Mouse (Mus musculus) c-Kit-negative CD71-positive TER-119-positive erythroid progenitor cells, embryonic 14.5 days (primary cell): ENCODE data around the gene H3f3b.
A peak's percentile ranks its signal among the peaks of the same experiment; 100 is the strongest.

ENCODE experiments used
- DNase-seq: peaks from one replicate; pipeline ENCODE4 v3.0.0-alpha.2; 2013; ENCODE audit warnings: low read depth, low spot score

Gene H3f3b

DNA sequence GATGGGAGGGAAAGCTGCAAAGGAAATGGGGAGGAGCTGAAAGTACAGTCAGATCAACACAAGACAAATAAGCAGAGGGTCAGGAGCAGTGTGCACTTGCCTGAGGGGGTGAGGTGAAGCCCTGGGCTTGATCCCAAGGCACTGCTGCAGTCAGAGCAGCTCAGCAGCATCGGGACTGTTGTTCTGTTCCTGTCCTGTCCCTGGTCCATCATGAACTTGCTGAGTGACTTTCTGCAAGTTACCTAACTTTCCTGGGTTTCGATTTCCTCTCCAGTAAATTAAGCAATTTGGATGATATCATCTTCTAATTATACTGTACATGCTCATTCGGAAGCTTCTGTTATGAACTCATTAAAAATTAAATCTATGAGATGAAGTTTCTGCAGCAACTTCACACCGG, at the start of gene H3f3b:
Gene H3f3b (minus strand): TSS at position 207 of the 400 bp plus-strand sequence.
- DNase-seq: no peak

GRCm38 (mm10) chr11:116076836-116077235, 49.1 kb upstream of the H3f3b start:
- DNase-seq: peak; percentile 42

DNA sequence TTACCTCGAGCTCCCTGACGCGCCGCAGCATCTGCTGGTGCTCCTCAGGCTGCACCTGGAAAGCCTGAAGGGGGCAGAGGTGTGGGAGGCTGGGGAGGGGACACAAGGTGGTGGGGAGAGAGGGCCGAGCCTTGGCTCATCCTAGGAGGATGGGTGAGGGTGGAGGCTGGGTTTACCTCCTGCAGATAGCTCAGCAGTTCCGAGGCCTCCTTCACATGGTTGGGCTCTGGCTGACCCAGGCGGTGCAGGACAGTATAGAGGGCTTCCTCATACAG, 48.4 kb upstream of the H3f3b start:
- no peak for DNase-seq

GRCm38 (mm10) chr11:116075539-116076265, 47.9 kb upstream of the H3f3b start:
- DNase-seq: no peak

DNA sequence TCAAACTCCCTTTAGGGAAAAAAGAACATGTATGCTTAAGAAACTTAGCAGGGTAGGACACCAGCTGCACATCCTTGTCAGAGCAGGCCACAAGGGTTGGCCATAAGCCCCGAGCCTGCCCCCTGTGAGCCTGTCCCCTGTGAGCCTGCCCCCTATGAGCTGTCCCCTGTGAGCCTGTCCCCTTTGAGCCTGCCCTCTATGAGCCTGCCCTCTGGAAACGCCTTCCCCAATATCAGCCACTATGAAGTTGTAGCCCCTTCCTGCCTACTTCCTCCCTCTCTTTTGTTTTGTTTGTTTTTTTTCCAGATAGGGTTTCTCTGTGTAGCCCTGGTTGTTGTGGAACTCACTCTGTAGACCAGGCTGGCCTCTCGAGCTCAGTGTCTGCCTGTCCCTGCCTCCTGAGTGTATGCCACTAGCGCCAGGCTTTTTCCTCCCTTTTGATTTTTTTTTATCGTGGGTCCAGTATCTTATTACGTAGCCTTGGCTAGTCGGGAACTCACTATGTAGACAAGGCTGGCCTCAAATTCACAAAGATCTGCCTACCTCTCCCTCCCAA, 46.8 kb upstream of the H3f3b start:
- no peak for DNase-seq

DNA sequence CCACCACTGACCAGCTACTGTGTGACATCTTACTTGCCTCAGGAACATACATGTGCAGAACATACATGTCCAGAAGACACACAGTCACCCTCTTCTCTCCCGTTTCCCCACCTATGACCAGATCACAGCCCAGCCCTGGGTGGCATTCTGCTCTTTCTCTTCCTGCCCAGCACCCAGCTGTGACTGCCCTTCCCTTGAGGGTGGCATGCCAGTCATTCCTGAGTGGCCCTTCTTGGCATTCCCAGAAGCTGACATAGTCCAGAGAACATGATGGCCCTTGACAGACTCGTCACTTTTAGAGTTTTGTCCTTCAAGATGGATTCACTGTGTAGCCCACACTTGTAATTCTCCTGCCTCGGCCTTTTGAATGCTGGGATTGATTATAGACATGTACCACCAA, 44.8 kb upstream of the H3f3b start:
- no peak for DNase-seq

DNA sequence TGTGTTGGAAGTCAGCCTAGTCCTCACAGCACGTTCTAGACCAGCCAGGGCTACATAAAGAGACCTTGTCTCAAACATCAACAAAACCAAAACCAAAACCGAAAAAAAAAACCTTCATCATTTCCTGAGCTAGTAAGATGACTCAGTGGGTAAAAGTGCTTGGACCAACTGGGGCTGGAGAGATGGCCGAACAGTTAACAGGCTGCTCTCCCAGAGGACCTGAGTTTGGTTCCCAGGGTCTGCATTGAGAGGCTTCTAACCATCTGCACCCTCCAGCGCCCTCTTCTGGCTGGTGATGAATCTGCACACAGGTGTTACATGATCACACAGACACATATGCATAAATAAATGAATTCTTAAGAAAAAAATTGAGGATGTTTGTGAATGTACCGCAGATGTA, 43.7 kb upstream of the H3f3b start:
- DNase-seq: peak; percentile 55

- no peak for DNase-seq
Measured at GRCm38 (mm10) chr11:116065345-116065744, 37.6 kb upstream of the H3f3b start.

GRCm38 (mm10) chr11:116064187-116064867, 36.6 kb upstream of the H3f3b start:
- no peak for DNase-seq

GRCm38 (mm10) chr11:116063562-116063961, 35.8 kb upstream of the H3f3b start:
- no peak for DNase-seq

DNA sequence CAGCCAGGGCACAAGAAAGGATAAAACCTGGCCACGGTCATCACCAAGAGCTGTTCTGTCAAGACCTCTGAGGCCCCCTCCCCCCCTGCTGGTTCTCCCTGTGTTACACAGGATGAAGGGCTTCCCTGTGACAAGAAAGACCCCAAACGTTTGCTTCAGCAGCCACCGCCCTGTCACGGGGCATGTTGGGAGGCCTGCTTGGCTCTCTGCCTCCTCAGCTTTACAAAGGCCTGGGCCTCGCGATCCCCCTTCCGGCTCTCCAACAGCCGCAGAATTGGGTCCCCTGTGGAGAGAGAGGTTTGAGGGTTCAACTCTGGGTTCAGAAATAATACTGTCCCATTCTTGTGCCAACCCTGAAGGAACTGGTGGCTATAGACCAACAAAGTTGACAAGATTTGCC, 34.8 kb upstream of the H3f3b start:
- no peak for DNase-seq

- no peak for DNase-seq
Measured at GRCm38 (mm10) chr11:116061641-116062415, 34.1 kb upstream of the H3f3b start.

DNA sequence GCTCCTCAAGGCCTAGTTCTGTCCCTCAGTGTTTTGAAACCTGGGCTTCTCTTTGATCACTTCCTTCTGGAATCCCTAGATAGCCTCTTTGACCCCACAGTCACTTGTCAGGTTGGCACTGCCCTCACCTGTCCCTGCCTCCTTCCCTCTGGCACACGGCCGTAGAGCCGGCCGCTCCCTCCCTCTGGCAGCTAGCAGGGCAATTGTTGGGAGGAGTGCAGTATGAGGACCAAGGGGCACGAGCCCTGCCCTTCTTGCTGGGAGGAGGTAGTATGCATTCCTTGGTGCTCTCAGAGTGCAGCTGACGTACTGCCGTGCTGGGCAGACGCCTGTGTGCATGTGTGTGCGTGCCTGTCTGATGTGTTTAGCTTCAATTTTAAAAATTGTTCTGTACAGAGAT, 32.8 kb upstream of the H3f3b start:
- no peak for DNase-seq

GRCm38 (mm10) chr11:116059691-116060025, 31.9 kb upstream of the H3f3b start:
- no peak for DNase-seq

DNA sequence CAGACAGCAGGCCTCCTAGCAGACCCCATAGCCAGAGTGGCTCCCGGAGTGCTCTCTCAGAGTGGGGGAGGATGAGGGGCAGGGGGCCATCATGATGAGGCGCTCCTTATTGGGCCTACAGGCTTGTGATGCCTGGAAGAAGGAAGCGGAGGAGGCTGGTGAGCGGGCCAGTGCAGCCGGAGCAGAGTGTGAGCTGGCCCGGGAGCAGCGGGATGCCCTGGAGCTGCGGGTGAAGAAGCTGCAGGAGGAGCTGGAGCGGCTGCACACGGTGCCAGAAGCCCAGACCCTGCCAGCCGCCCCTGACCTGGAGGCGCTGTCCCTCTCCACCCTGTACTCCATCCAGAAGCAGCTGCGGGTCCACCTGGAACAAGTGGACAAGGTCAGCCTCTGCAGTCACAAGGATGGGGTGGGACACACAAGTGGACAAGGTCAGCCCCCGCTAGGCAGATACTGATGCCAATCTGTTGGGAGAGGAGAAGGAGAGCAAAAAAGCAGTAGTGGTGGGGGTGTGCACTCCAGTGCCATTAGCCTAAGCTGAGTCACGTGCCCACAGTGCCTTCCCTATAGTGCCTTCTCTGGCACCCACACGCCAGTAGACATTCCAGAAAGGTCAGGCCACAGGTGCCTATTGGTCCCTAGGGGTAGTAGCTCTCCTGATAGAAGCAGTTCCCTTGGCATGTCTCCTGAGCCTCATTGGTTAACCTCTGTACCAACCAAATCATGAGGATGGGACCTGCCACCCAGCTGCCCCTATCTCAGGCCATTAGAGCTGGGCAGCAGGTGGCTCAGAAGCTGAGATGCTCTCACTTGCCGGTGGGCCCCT, 31.3 kb upstream of the H3f3b start:
- DNase-seq: no peak

- no peak for DNase-seq
Measured at GRCm38 (mm10) chr11:116058022-116058614, 30.4 kb upstream of the H3f3b start.

- peak; percentile 29 for DNase-seq
Measured at GRCm38 (mm10) chr11:116057237-116057881, 29.6 kb upstream of the H3f3b start.

- no peak for DNase-seq
Measured at GRCm38 (mm10) chr11:116055873-116056272, 28.1 kb upstream of the H3f3b start.

DNA sequence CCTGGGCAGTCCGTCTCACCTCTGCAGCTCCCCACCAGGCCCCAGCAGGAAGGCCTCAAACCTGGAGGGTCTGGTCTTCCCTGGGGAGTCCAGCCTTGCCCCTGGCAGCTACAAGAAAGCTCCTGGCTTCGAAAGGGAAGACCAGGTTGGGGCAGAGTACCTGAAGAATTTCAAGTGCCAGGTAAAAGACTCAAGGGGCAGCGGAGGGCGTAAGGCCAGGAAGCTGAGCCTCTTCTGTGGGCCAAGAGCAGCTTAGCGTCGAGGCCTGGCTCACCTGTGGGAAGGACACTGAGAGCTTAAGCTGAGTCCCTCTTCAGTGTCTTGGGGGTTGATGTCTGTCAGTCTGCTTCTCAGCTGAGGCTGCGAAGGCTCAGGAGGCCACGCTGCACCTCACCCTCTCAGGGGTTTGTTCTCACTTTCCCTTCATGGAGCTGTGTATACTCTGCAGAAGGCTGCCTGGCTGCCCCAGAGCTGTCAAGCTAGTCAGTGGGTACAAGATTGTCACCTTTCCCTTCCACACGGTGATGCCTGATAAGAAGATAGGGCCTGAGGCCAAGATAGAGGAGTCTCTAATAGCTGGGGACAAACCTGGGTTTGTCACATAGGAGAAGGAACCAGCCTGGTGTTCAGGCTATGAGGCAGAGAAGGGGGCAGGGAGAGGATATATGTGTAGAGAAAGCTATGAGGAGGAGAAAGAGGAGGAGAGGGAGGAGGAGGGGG, 25.9 kb upstream of the H3f3b start:
- no peak for DNase-seq

GRCm38 (mm10) chr11:116050196-116050595, 22.4 kb upstream of the H3f3b start:
- DNase-seq: no peak
